Mouse (Mus musculus): Measurements from ENCODE around the gene Opcml. TPM values are rescaled to one million over a fixed set of nuclear protein-coding genes. Genes with fewer than 3 reads are reported as not detected.

Opcml gene
- polyA plus RNA-seq, 1 experiment: 0.83 TPM

DNA sequence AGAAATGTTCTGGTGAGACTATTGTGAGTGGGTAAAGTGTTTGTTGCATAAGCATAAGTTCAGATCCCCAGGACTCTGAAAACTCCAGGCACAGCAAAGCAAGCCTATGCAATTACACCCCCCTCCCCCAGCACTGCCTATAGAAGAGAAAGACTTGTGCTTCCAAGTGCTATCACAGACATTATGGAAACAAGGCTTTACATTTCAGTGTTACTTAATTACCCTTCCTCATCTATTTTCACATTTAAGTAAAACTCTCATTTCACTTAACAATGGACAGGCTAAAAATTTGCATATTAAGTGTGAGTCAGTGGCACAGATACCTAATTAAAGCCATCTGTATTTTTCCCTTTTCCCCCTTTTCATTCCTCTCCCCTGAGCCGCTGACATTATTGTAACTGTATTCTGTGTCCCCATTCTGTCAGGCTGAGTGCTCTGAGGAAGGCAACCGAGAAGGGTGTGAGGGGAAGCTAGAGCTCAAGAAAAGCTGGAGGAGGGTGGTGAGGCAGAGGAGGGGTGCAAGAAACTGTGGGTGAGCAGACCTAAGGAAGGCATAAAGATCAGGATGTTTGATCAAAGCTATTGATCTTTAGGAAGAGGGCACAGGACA lies 1055.5 kb downstream of the Opcml start:
- no peaks in the 10 kb centered on the region for H3K4me1 ChIP-seq (ENCODE audit: control insufficient read depth, insufficient read depth, low read length)
- no peak overlapping the region for H3K4me3 ChIP-seq (ENCODE audit: insufficient read depth, low read length)
- no peak overlapping the region for H3K27ac ChIP-seq (ENCODE audit: insufficient read depth, low read length)
- TF ChIP-seq CTCF (IDR thresholded peaks at IDR 0.05; ENCODE audit: borderline replicate concordance, insufficient read depth, low read length): no peak
- TF ChIP-seq POLR2A (IDR thresholded peaks at IDR 0.05; ENCODE audit: low read depth, low read length): no peak

DNA sequence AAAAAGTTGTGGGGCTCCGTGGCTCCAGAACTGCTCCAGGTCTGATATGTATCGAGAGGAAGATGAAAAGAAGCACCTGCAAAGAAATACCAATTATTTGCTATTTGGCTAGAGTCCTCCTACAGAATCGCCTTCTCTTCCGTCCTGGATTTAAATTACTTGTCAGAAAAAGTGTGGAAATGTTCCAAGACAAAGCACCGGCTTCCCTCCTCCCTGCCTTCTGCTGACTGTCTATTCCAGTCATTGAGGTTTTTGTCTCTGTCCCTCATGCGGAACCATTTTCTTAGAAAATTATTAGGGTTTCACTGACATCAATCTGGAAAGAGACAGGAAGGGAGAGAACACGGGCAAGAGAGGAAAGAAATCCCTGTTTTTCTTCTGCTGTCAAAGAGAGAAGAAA lies 1065.3 kb downstream of the Opcml start:
- H3K27ac ChIP-seq (ENCODE audit: insufficient read depth, low read length): no peak overlapping the region

DNA sequence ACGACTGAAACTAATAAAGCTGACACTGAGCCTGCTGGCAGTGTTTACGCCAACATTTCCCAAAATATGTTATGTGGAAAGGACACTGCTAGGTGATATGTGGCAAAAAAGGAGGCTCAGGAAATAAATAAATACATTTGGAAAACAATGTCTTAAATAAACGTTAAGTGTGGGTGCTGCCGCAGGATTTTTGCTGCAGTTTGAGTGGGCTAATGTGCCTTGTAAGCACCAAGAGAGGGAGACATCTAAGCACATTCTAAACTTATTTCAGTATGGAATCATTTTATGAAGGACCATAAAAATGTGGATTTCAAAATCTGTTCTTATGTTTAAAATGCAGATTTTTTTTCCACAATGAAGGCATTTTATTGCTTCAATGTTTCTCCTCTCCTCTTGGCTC lies 1071.4 kb downstream of the Opcml start:
- H3K4me3 ChIP-seq (ENCODE audit: insufficient read depth, low read length): no peak overlapping the region
- no peak overlapping the region for H3K27ac ChIP-seq (ENCODE audit: insufficient read depth, low read length)
- no peaks in the 10 kb centered on the region for H3K4me1 ChIP-seq (ENCODE audit: control insufficient read depth, insufficient read depth, low read length)
- TF ChIP-seq POLR2A (IDR thresholded peaks at IDR 0.05; ENCODE audit: low read depth, low read length) (no peak), CTCF (IDR thresholded peaks at IDR 0.05; ENCODE audit: borderline replicate concordance, insufficient read depth, low read length) (no peak)

More for the DNA sequence above, 1065.3 kb downstream of the Opcml start:
- no peak for TF ChIP-seq POLR2A (IDR thresholded peaks at IDR 0.05; ENCODE audit: low read depth, low read length)
- no peak for TF ChIP-seq CTCF (IDR thresholded peaks at IDR 0.05; ENCODE audit: borderline replicate concordance, insufficient read depth, low read length)
- H3K4me3 ChIP-seq (ENCODE audit: insufficient read depth, low read length): no peak overlapping the region
- no peaks in the 10 kb centered on the region for H3K4me1 ChIP-seq (ENCODE audit: control insufficient read depth, insufficient read depth, low read length)

DNA sequence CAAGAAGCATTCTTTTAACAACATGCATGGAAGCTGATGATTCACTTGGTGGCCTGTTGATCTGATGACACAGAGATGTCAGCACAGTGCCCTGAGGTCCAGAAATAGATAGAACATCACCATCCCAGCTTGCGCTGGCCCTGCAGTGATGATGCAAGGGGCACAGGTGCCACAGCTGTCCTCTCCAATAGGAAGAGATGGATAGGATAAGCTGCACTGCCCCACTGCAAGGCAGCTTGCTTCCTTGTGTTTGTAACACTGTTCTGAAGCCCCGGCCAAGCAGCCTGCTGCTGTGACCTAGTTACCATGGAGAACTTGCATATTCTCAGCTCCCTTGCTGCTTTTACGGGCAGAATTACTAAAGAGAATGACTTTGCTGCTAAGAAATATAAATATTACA lies 1076.7 kb downstream of the Opcml start:
- H3K27ac ChIP-seq (ENCODE audit: insufficient read depth, low read length): no peak overlapping the region
- no peaks in the 10 kb centered on the region for H3K4me1 ChIP-seq (ENCODE audit: control insufficient read depth, insufficient read depth, low read length)
- H3K4me3 ChIP-seq (ENCODE audit: insufficient read depth, low read length): no peak overlapping the region
- TF ChIP-seq POLR2A (IDR thresholded peaks at IDR 0.05; ENCODE audit: low read depth, low read length) (no peak), CTCF (IDR thresholded peaks at IDR 0.05; ENCODE audit: borderline replicate concordance, insufficient read depth, low read length) (no peak)

DNA sequence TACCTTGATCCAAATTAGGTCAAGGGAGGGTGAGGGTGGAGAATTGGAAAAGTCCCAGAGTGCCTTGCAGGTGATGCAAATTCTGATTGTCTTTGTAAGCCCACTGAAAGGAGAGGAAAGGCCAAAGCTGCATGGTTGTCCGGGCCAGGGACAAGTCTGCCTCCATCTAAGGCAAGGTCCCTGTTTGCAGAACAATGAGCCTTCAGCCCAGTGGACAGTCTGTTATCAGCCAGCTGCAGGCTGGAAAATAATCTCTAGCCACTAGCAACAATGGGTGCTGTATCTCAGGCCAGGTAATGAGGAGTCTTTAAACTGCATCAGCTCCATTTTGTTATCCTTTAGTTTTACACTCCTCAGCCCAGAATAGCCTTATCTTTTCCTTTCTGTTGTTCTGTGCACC lies 1079.9 kb downstream of the Opcml start:
- no peak overlapping the region for H3K27ac ChIP-seq (ENCODE audit: insufficient read depth, low read length)
- TF ChIP-seq CTCF (IDR thresholded peaks at IDR 0.05; ENCODE audit: borderline replicate concordance, insufficient read depth, low read length) (no peak), POLR2A (IDR thresholded peaks at IDR 0.05; ENCODE audit: low read depth, low read length) (no peak)
- H3K4me3 ChIP-seq (ENCODE audit: insufficient read depth, low read length): no peak overlapping the region

DNA sequence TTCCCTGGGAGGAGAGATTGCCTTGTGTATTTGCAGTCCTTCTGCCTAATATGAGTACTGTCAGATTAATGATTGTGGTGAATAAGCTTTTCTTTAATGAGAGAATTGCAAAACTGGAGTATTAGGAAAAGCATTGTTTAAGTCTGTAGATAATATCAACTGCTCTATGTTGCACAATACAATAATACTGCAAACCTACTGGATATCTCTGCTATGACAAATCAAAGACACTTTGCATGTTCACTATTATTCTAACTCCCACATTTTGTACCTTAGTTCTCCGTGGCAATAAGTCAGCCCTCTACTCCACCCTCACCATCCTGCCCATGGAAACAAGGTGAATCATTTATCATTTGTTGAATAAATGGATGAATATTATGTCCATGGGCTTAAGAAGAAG lies 1092.0 kb downstream of the Opcml start:
- H3K27ac ChIP-seq (ENCODE audit: insufficient read depth, low read length): no peak overlapping the region
- no peak overlapping the region for H3K4me3 ChIP-seq (ENCODE audit: insufficient read depth, low read length)
- no peak for TF ChIP-seq CTCF (IDR thresholded peaks at IDR 0.05; ENCODE audit: borderline replicate concordance, insufficient read depth, low read length)
- TF ChIP-seq POLR2A (IDR thresholded peaks at IDR 0.05; ENCODE audit: low read depth, low read length): no peak
- H3K4me1 ChIP-seq (ENCODE audit: control insufficient read depth, insufficient read depth, low read length): no peaks in the 10 kb centered on the region

More for the DNA sequence above, 1079.9 kb downstream of the Opcml start:
- no peaks in the 10 kb centered on the region for H3K4me1 ChIP-seq (ENCODE audit: control insufficient read depth, insufficient read depth, low read length)

DNA sequence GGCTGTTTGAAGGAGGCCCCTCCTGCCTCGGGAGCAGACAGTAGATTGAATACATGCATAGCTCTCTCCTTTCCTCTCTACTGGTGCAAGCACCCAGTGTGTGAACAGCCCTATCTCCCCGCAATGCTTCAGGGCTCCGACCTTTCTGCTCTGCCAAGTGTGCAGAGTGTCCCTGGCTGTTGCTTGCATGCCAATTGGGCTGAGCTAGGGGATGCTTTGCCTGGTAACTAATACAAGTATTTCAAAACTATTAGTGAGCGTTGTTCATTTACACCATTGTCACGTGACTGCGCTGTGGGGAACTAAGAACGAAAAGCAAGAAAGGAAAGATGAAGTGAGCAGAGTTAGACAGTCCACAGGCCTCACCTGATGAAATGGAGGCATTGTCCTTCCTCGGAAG lies 1101.0 kb downstream of the Opcml start:
- TF ChIP-seq POLR2A (IDR thresholded peaks at IDR 0.05; ENCODE audit: low read depth, low read length) (no peak), CTCF (IDR thresholded peaks at IDR 0.05; ENCODE audit: borderline replicate concordance, insufficient read depth, low read length) (no peak)
- H3K4me1 ChIP-seq (ENCODE audit: control insufficient read depth, insufficient read depth, low read length): no peaks in the 10 kb centered on the region

DNA sequence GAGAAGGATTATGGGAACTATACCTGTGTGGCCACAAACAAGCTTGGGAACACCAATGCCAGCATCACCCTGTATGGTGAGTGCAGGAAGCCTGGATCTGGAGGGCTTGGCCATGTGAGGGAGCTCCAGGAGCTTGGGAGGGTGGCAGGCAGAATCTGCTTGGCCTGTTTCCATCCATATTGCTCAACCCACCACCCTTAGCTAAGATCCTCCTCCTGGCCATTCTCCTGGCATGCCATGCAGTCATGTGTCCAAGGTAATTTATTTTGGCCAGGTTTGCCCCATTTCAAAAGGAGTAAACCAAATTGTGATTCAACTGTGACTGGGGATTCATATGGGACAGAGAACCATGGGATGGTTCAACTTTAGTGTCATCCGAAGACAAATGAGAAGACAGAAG lies 1112.7 kb downstream of the Opcml start:
- Histone ChIP-seq H3K4me3 (ENCODE audit: insufficient read depth, low read length) (no peak overlapping the region), H3K27ac (ENCODE audit: insufficient read depth, low read length) (no peak overlapping the region), H3K4me1 (ENCODE audit: control insufficient read depth, insufficient read depth, low read length) (no peaks in the 10 kb centered on the region)
- TF ChIP-seq POLR2A (IDR thresholded peaks at IDR 0.05; ENCODE audit: low read depth, low read length) (no peak), CTCF (IDR thresholded peaks at IDR 0.05; ENCODE audit: borderline replicate concordance, insufficient read depth, low read length) (no peak)

More for the DNA sequence above, 1101.0 kb downstream of the Opcml start:
- Histone ChIP-seq H3K4me3 (ENCODE audit: insufficient read depth, low read length) (no peak overlapping the region), H3K27ac (ENCODE audit: insufficient read depth, low read length) (no peak overlapping the region)

DNA sequence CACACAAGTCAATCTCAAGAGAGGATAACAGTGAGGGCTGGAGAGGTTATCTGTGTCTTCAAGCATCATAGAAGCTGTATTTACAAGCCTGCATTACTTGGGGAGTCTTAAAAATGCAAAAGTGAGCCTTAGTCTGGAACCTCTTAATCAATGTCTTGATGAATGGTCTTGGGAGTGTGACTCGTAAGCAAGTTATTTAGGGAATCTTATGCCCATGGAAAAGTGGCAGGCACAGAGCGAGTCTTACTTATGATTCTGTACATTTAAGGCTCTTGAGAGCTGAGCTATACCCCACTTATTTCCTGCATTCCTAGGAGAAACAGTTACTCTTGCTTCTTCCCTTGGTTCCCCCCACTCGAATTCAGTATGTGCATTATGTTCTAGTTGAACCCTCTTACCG lies 1119.2 kb downstream of the Opcml start:
- no peak overlapping the region for H3K4me3 ChIP-seq (ENCODE audit: insufficient read depth, low read length)
- H3K27ac ChIP-seq (ENCODE audit: insufficient read depth, low read length): no peak overlapping the region
- peaks cover 3% of the 10 kb centered on the region; the same call in 1 of the 2 replicates for H3K4me1 ChIP-seq (ENCODE audit: control insufficient read depth, insufficient read depth, low read length)
- no peak for TF ChIP-seq CTCF (IDR thresholded peaks at IDR 0.05; ENCODE audit: borderline replicate concordance, insufficient read depth, low read length)
- no peak for TF ChIP-seq POLR2A (IDR thresholded peaks at IDR 0.05; ENCODE audit: low read depth, low read length)

DNA sequence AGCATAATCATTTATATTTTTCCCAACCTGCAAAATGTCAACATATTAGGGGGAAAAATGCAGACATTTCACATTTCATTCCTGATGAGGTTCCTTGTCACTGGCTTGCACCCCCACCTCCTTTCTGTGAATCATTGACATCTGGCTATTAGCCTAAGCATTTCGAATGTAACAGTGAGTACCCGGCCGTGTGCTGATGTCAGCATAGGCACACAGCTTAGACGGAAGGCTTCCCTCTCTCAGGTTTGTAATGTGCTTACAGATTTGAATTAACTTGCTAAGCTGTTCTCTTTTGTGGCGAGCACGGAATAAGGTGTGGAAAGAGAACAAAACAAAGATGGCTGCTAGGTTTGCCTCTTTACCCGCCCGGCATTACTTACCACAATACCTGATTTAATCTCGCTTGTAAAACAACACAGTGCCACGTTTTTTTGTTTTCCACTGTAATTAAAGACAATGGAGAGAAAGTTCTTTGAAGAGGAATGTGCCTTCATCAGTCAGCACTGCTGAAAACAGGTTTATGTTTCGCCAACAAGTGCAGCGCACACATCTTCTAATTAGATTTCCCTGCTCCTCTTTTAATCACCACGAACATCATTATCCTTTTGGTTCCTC lies 1121.1 kb downstream of the Opcml start:
- Histone ChIP-seq H3K4me1 (ENCODE audit: control insufficient read depth, insufficient read depth, low read length) (peaks cover 3% of the 10 kb centered on the region; the same call in 1 of the 2 replicates), H3K27ac (ENCODE audit: insufficient read depth, low read length) (no peak overlapping the region), H3K4me3 (ENCODE audit: insufficient read depth, low read length) (no peak overlapping the region)
- TF ChIP-seq CTCF (IDR thresholded peaks at IDR 0.05; ENCODE audit: borderline replicate concordance, insufficient read depth, low read length): no peak
- no peak for TF ChIP-seq POLR2A (IDR thresholded peaks at IDR 0.05; ENCODE audit: low read depth, low read length)

Measured in embryonic fibroblast, embryonic 13.5 days (primary cell).